ENCODE assay signal across 33 mouse cellular contexts in genomic region chr6:48702146-48702545, GRCm38 (mm10). TPM values are rescaled to one million over a fixed set of nuclear protein-coding genes. Genes with fewer than 3 reads are reported as not detected.
A peak's percentile ranks its signal among the peaks of the same experiment; 100 is the strongest.
DNase-seq lines count a peak whose midpoint lies in the region; ATAC-seq and TF ChIP-seq lines count a peak whose summit lies in the region.
"Had no signal": no experiment of that assay in that cellular context is flagged by ENCODE, and none has a peak within 500 bp of the region (broad histone marks: within the 10 kb centered on the region; RNA-seq: fewer than 3 reads in every experiment).

No protein-coding gene starts in this region.

- 82% methylated on average over 7 of the region's 7 CpGs for WGBS in heart, embryonic 10.5 days
- WGBS in heart, embryonic 16.5 days: 77% methylated on average over 7 of the region's 7 CpGs
- whole genome bisulfite sequencing in kidney, postnatal 0 days: 84% methylated on average over 7 of the region's 7 CpGs

- no peak for TF ChIP-seq RAD21 in CH12.LX (IDR thresholded peaks at IDR 0.05; ENCODE audit: low read depth, low read length)

- H3K4me3 ChIP-seq in heart, embryonic 10.5 days: no peak overlapping the region
- no peak overlapping the region for H3K4me3 ChIP-seq in heart, embryonic 16.5 days (ENCODE audit: low read length)
- no peak overlapping the region for H3K4me3 ChIP-seq in kidney, postnatal 0 days (replicated peaks; ENCODE audit: low read depth, low read length)
- no peak overlapping the region for H3K4me3 ChIP-seq in CH12.LX (replicated peaks in 1 of 3; ENCODE audit: low read depth in 2 of 3, low read length in 2 of 3, poor library complexity in 1 of 3)
- H3K4me3 ChIP-seq: embryonic facial prominence, embryonic 12.5 days; hindbrain, embryonic 15.5 days; limb, embryonic 12.5 days; liver, embryonic 13.5 days; midbrain, embryonic 15.5 days; neural tube, embryonic 13.5 days had no signal

- in situ Hi-C loops in CH12.LX (cut with MboI; ENCODE audit: low pct_ligation_motif_present, low pct_unique_long_range_greater_than_20kb, low sequenced_read_pairs): loop anchor here (5.0 kb wide), 1 partner anchor 35 kb away; the partner anchor contains the start of gene Gimap1

- H3K27me3 ChIP-seq in heart, embryonic 10.5 days (ENCODE audit: insufficient read depth, poor library complexity, severe bottlenecking): no peaks in the 10 kb centered on the region
- no peaks in the 10 kb centered on the region for H3K27me3 ChIP-seq in heart, embryonic 16.5 days (ENCODE audit: control insufficient read depth, insufficient read depth, low read length)
- no peaks in the 10 kb centered on the region for H3K27me3 ChIP-seq in kidney, postnatal 0 days (ENCODE audit: insufficient read depth, low read length)
- H3K27me3 ChIP-seq in CH12.LX (replicated peaks): no peaks in the 10 kb centered on the region
- H3K27me3 ChIP-seq: embryonic facial prominence, embryonic 12.5 days; hindbrain, embryonic 15.5 days; limb, embryonic 12.5 days; liver, embryonic 13.5 days; midbrain, embryonic 15.5 days; neural tube, embryonic 13.5 days had no signal

- H3K4me2 ChIP-seq in heart, embryonic 16.5 days (ENCODE audit: low read depth, low read length): no peak overlapping the region
- H3K4me2 ChIP-seq in kidney, postnatal 0 days (ENCODE audit: low read length): no peak overlapping the region
- no peak overlapping the region for H3K4me2 ChIP-seq in CH12.LX (ENCODE audit: insufficient read depth, low read depth, poor library complexity, severe bottlenecking)
- H3K4me2 ChIP-seq: embryonic facial prominence, embryonic 12.5 days; hindbrain, embryonic 15.5 days; limb, embryonic 12.5 days; liver, embryonic 13.5 days; lung, embryonic 14.5 days; midbrain, embryonic 15.5 days; neural tube, embryonic 13.5 days had no signal

- ATAC-seq in heart, embryonic 16.5 days (replicated peaks; ENCODE audit: extremely low read depth, insufficient read depth, low FRiP score): no peak
- no peak for ATAC-seq in kidney, postnatal 0 days (replicated peaks; ENCODE audit: low FRiP score, low read depth)
- ATAC-seq: activated CD4-positive, CD25-positive, alpha-beta regulatory T cell, adult 4 months; forebrain, postnatal 0 days; intestine, embryonic 16.5 days; midbrain, embryonic 15.5 days had no signal

- TF ChIP-seq CTCF in kidney, postnatal 0 days (IDR thresholded peaks at IDR 0.05; ENCODE audit: low read depth): no peak
- no peak for TF ChIP-seq CTCF in CH12.LX (conservative IDR thresholded peaks at IDR 0.05 in 1 of 2, IDR thresholded peaks at IDR 0.05 in 1 of 2; ENCODE audit: low read depth in 2 of 2, low read length in 2 of 2)

- intact Hi-C loops in heart, postnatal 36 days (cut with DNase I): no loop called here

- peaks cover 4% of the 10 kb centered on the region; the same call in 1 of the 2 replicates for H3K4me1 ChIP-seq in heart, embryonic 10.5 days
- no peaks in the 10 kb centered on the region for H3K4me1 ChIP-seq in heart, embryonic 16.5 days (ENCODE audit: control insufficient read depth, insufficient read depth, low read length)
- H3K4me1 ChIP-seq in kidney, postnatal 0 days (replicated peaks; ENCODE audit: insufficient read depth, low read length): no peaks in the 10 kb centered on the region
- H3K4me1 ChIP-seq in CH12.LX (ENCODE audit: control insufficient read depth in 1 of 2, insufficient read depth in 2 of 2): peaks cover 43 to 91% of the 10 kb centered on the region in 2 experiments
- H3K4me1 ChIP-seq: embryonic facial prominence, embryonic 12.5 days; hindbrain, embryonic 15.5 days; limb, embryonic 12.5 days; liver, embryonic 13.5 days; midbrain, embryonic 15.5 days; neural tube, embryonic 13.5 days had no signal

- no peaks in the 10 kb centered on the region for H3K36me3 ChIP-seq in heart, embryonic 10.5 days
- H3K36me3 ChIP-seq in heart, embryonic 16.5 days (ENCODE audit: control insufficient read depth, insufficient read depth): peaks cover 4% of the 10 kb centered on the region; the same call in 1 of the 2 replicates
- peaks cover 3% of the 10 kb centered on the region; the same call in 1 of the 2 replicates for H3K36me3 ChIP-seq in kidney, postnatal 0 days (ENCODE audit: insufficient read depth, low read length)
- H3K36me3 ChIP-seq in CH12.LX (replicated peaks in 1 of 2; ENCODE audit: control insufficient read depth in 1 of 2, insufficient read depth in 1 of 2, low read length in 1 of 2): peaks cover 36 to 60% of the 10 kb centered on the region in 2 experiments
- H3K36me3 ChIP-seq: embryonic facial prominence, embryonic 12.5 days; hindbrain, embryonic 15.5 days; limb, embryonic 12.5 days; liver, embryonic 13.5 days; midbrain, embryonic 15.5 days; neural tube, embryonic 13.5 days had no signal

- dilution Hi-C loops in CH12.LX (cut with MboI; ENCODE audit: extremely low pct_ligation_motif_present, extremely low pct_unique_long_range_greater_than_20kb, low sequenced_read_pairs): no loop called here

- H3K9me3 ChIP-seq in heart, embryonic 10.5 days: no peaks in the 10 kb centered on the region
- H3K9me3 ChIP-seq in heart, embryonic 16.5 days (replicated peaks; ENCODE audit: control insufficient read depth, low read length): no peaks in the 10 kb centered on the region
- no peaks in the 10 kb centered on the region for H3K9me3 ChIP-seq in kidney, postnatal 0 days (replicated peaks; ENCODE audit: low read length)
- H3K9me3 ChIP-seq in CH12.LX (replicated peaks; ENCODE audit: low read length): peaks cover 3% of the 10 kb centered on the region
- H3K9me3 ChIP-seq: embryonic facial prominence, embryonic 12.5 days; hindbrain, embryonic 15.5 days; limb, embryonic 12.5 days; liver, embryonic 13.5 days; midbrain, embryonic 15.5 days; neural tube, embryonic 13.5 days had no signal

- H3K9ac ChIP-seq in heart, embryonic 16.5 days (ENCODE audit: low read length): no peak overlapping the region
- H3K9ac ChIP-seq in kidney, postnatal 0 days (ENCODE audit: low read depth, low read length): no peak overlapping the region
- no peak overlapping the region; the same call in 1 of the 2 replicates for H3K9ac ChIP-seq in CH12.LX (ENCODE audit: insufficient read depth, low read depth)
- H3K9ac ChIP-seq: embryonic facial prominence, embryonic 12.5 days; forebrain, postnatal 0 days; hindbrain, embryonic 15.5 days; limb, embryonic 12.5 days; liver, embryonic 13.5 days; lung, embryonic 14.5 days; midbrain, embryonic 15.5 days; neural tube, embryonic 13.5 days had no signal

- no peak for TF ChIP-seq POLR2A in CH12.LX (IDR thresholded peaks at IDR 0.05; ENCODE audit: low read depth, low read length)

- no peak overlapping the region for H3K27ac ChIP-seq in heart, embryonic 10.5 days
- H3K27ac ChIP-seq in heart, embryonic 16.5 days (ENCODE audit: low read length): peak overlapping the region; percentile 83
- H3K27ac ChIP-seq in kidney, postnatal 0 days: peak overlapping the region; percentile 19; the same call in 1 of the 2 replicates
- H3K27ac ChIP-seq in CH12.LX (ENCODE audit: insufficient read depth, low read depth): peak overlapping the region; percentile 98
- H3K27ac ChIP-seq: embryonic facial prominence, embryonic 12.5 days; hindbrain, embryonic 15.5 days; limb, embryonic 12.5 days; liver, embryonic 13.5 days; macrophage; midbrain, embryonic 15.5 days; neural tube, embryonic 13.5 days had no signal

- peaks cover 39% of the 10 kb centered on the region for H3K79me2 ChIP-seq in CH12.LX (replicated peaks; ENCODE audit: control insufficient read depth, extremely low read depth, insufficient read depth, poor library complexity, severe bottlenecking)

- peak; percentile 82 for DNase-seq in heart, adult 11 months
- DNase-seq in heart, embryonic 10.5 days (ENCODE audit: low spot score): no peak
- DNase-seq in heart, postnatal 36 days: no peak
- DNase-seq in kidney, postnatal 0 days (ENCODE audit: low spot score): no peak
- DNase-seq in kidney, adult 8-10 months: no peak
- DNase-seq in CH12.LX (ENCODE audit: extremely low read depth): no peak
- DNase-seq in thymus, postnatal 0 days (ENCODE audit: low spot score): no peak
- DNase-seq: adrenal gland, adult 8-10 months; cerebellum, adult 18-20 months; cerebellum, postnatal 25 days; forebrain, postnatal 0 days; gastrocnemius, postnatal 36 days; layer of hippocampus, postnatal 36 days; liver, embryonic 13.5 days; lung, embryonic 14.5 days; retina, postnatal 1 day; right cerebral cortex, postnatal 25 days; spleen, adult 18-20 months; thymus, postnatal 4 days had no signal

- no peak for TF ChIP-seq EP300 in CH12.LX (IDR thresholded peaks at IDR 0.05; ENCODE audit: low read length)

RNA-seq across cellular contexts. Expression of gene Gimap6, which starts 5.9 kb away (rescaled TPM):
- polyA plus RNA-seq in heart, embryonic 10.5 days (2016; fragmentation: Nextera tagmentation; extraction: Ambion mirVana): 21.3 and 26.0 TPM in 2 replicates
- polyA plus RNA-seq in heart, embryonic 16.5 days (2015; fragmentation: Nextera tagmentation; extraction: Ambion mirVana): 42.5 and 46.8 TPM in 2 replicates
- total RNA-seq in heart, postnatal 36 days (2021): 10 to 100 TPM; 40.5 to 46.0 TPM
- 60.1 and 60.6 TPM in 2 replicates for polyA plus RNA-seq in kidney, postnatal 0 days (2015; fragmentation: Nextera tagmentation; extraction: Ambion mirVana)
- total RNA-seq in CH12.LX (2012; rRNA removed) (78.1 and 88.9 TPM in 2 replicates), CH12.LX (2014; rRNA removed) (128 and 158 TPM in 2 replicates)
- polyA plus RNA-seq in CH12.LX (2012; ENCODE audit: insufficient read length, low read depth): 87.9 and 97.2 TPM in 2 replicates
- polyA plus RNA-seq in thymus, postnatal 0 days (2015; fragmentation: Nextera tagmentation; extraction: Ambion mirVana): 184 TPM in 2 replicates
- total RNA-seq: MEL had no signal

RNA-seq across cellular contexts. Expression of gene Gm28053, which starts 16.3 kb away (rescaled TPM):
- polyA plus RNA-seq in heart, embryonic 10.5 days (2016; fragmentation: Nextera tagmentation; extraction: Ambion mirVana): 1.9 and 2.5 TPM in 2 replicates
- polyA plus RNA-seq in heart, embryonic 16.5 days (2015; fragmentation: Nextera tagmentation; extraction: Ambion mirVana): 2.3 and 5.2 TPM in 2 replicates
- total RNA-seq in heart, postnatal 36 days (2021): 1 to 10 TPM; 3.1 to 4.7 TPM
- polyA plus RNA-seq in kidney, postnatal 0 days (2015; fragmentation: Nextera tagmentation; extraction: Ambion mirVana): 2.7 and 3.2 TPM in 2 replicates
- total RNA-seq in CH12.LX (2012; rRNA removed) (10.0 and 12.0 TPM in 2 replicates), CH12.LX (2014; rRNA removed) (8.0 and 8.8 TPM in 2 replicates)
- 22.7 and 46.9 TPM in 2 replicates for polyA plus RNA-seq in CH12.LX (2012; ENCODE audit: insufficient read length, low read depth)
- 11.0 and 13.9 TPM in 2 replicates for polyA plus RNA-seq in thymus, postnatal 0 days (2015; fragmentation: Nextera tagmentation; extraction: Ambion mirVana)
- total RNA-seq: forebrain, postnatal 0 days; gastrocnemius, postnatal 36 days; layer of hippocampus, postnatal 36 days; MEL had no signal
- polyA plus RNA-seq: embryonic facial prominence, embryonic 12.5 days; forebrain, postnatal 0 days; macrophage; midbrain, embryonic 15.5 days had no signal

RNA-seq across cellular contexts. Expression of gene Gimap7, which starts 16.3 kb away (rescaled TPM):
- polyA plus RNA-seq in heart, embryonic 10.5 days (2016; fragmentation: Nextera tagmentation; extraction: Ambion mirVana): not detected in 2 replicates
- polyA plus RNA-seq in heart, embryonic 16.5 days (2015; fragmentation: Nextera tagmentation; extraction: Ambion mirVana): 0.43 TPM in 1 of 2 replicates, not detected in the other
- under 1 TPM in 1 of 2 experiments, not detected in 1; 0.22 TPM for total RNA-seq in heart, postnatal 36 days (2021)
- 0.10 and 0.14 TPM in 2 replicates for polyA plus RNA-seq in kidney, postnatal 0 days (2015; fragmentation: Nextera tagmentation; extraction: Ambion mirVana)
- total RNA-seq in CH12.LX (2012; rRNA removed) (14.5 and 16.3 TPM in 2 replicates), CH12.LX (2014; rRNA removed) (4.2 and 4.3 TPM in 2 replicates)
- 7.0 and 7.1 TPM in 2 replicates for polyA plus RNA-seq in CH12.LX (2012; ENCODE audit: insufficient read length, low read depth)
- polyA plus RNA-seq in thymus, postnatal 0 days (2015; fragmentation: Nextera tagmentation; extraction: Ambion mirVana): 6.5 and 6.7 TPM in 2 replicates
- total RNA-seq: forebrain, postnatal 0 days; gastrocnemius, postnatal 36 days; layer of hippocampus, adult 8-10 months; layer of hippocampus, postnatal 36 days; left cerebral cortex, postnatal 14 days; MEL had no signal
- polyA plus RNA-seq: embryonic facial prominence, embryonic 12.5 days; forebrain, embryonic 11.5 days; forebrain, postnatal 0 days; hindbrain, embryonic 15.5 days; limb, embryonic 12.5 days; lung, embryonic 14.5 days; midbrain, embryonic 15.5 days; neural tube, embryonic 13.5 days; stomach, embryonic 14.5 days had no signal

RNA-seq across cellular contexts. Expression of gene Gimap4, which starts 17.8 kb away (rescaled TPM):
- 6.4 and 10.6 TPM in 2 replicates for polyA plus RNA-seq in heart, embryonic 10.5 days (2016; fragmentation: Nextera tagmentation; extraction: Ambion mirVana)
- 35.8 and 37.0 TPM in 2 replicates for polyA plus RNA-seq in heart, embryonic 16.5 days (2015; fragmentation: Nextera tagmentation; extraction: Ambion mirVana)
- total RNA-seq in heart, postnatal 36 days (2021): 10 to 100 TPM; 23.6 to 30.4 TPM
- 71.3 and 75.4 TPM in 2 replicates for polyA plus RNA-seq in kidney, postnatal 0 days (2015; fragmentation: Nextera tagmentation; extraction: Ambion mirVana)
- total RNA-seq in CH12.LX (2012; rRNA removed) (113 and 144 TPM in 2 replicates), CH12.LX (2014; rRNA removed) (264 and 316 TPM in 2 replicates)
- 203 and 274 TPM in 2 replicates for polyA plus RNA-seq in CH12.LX (2012; ENCODE audit: insufficient read length, low read depth)
- 33.0 and 34.3 TPM in 2 replicates for polyA plus RNA-seq in thymus, postnatal 0 days (2015; fragmentation: Nextera tagmentation; extraction: Ambion mirVana)

RNA-seq across cellular contexts. Expression of gene Gimap9, which starts 26.2 kb away (rescaled TPM):
- 7.4 and 8.7 TPM in 2 replicates for polyA plus RNA-seq in heart, embryonic 10.5 days (2016; fragmentation: Nextera tagmentation; extraction: Ambion mirVana)
- polyA plus RNA-seq in heart, embryonic 16.5 days (2015; fragmentation: Nextera tagmentation; extraction: Ambion mirVana): 8.6 and 17.5 TPM in 2 replicates
- 1 to 10 TPM; 4.8 to 5.2 TPM for total RNA-seq in heart, postnatal 36 days (2021)
- polyA plus RNA-seq in kidney, postnatal 0 days (2015; fragmentation: Nextera tagmentation; extraction: Ambion mirVana): 13.7 and 15.2 TPM in 2 replicates
- total RNA-seq in CH12.LX (2012; rRNA removed) (31.0 and 38.5 TPM in 2 replicates), CH12.LX (2014; rRNA removed) (75.1 and 83.9 TPM in 2 replicates)
- 43.4 and 46.1 TPM in 2 replicates for polyA plus RNA-seq in CH12.LX (2012; ENCODE audit: insufficient read length, low read depth)
- 164 and 172 TPM in 2 replicates for polyA plus RNA-seq in thymus, postnatal 0 days (2015; fragmentation: Nextera tagmentation; extraction: Ambion mirVana)
